ENCODE assay signal across 8 mouse cellular contexts in the genomic region with DNA sequence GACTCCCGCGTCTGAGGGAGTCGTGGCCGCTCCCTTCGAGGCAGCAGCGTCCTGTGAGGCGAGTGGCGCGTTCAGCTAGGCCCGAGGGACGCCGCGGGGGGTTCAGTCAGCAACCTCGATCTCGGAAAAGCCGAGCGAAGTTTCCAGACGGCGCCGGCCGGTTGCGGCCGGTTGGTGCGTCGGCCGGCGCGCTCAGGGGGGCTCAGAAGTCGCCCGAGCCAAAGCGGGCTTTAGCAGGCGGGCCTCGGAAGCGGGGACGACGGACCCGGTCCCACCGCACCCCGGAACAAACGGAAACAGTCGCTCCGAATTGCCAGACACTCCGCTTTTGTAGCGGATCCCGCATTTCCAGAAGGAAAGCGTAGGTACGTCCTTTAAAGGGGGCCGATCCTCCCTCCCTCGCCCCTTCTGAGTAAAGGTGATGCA. TPM values are rescaled to one million over a fixed set of nuclear protein-coding genes. Genes with fewer than 3 reads are reported as not detected.
DNase-seq lines count a peak whose midpoint lies in the region; ATAC-seq and TF ChIP-seq lines count a peak whose summit lies in the region.

No protein-coding gene starts in this region.

- peaks cover 4% of the 10 kb centered on the region; the same call in 1 of the 2 replicates for H3K9me3 ChIP-seq in heart, embryonic 12.5 days (replicated peaks)
- peaks cover 3% of the 10 kb centered on the region; the same call in 1 of the 2 replicates for H3K9me3 ChIP-seq in liver, embryonic 11.5 days (ENCODE audit: control insufficient read depth, low read length)

- peak overlapping the region; percentile 86 for H3K9ac ChIP-seq in heart, embryonic 12.5 days
- peak overlapping the region; percentile 64 for H3K9ac ChIP-seq in liver, embryonic 11.5 days (ENCODE audit: low read depth, low read length)

- DNase-seq in retina, embryonic 14.5 days (ENCODE audit: low spot score), result peak; percentile 65
- DNase-seq in retina, postnatal 1 day, result no peak
- DNase-seq in liver, embryonic 11.5 days (ENCODE audit: low spot score), result no peak
- peak; percentile 34 for DNase-seq in retina, postnatal 7 days (ENCODE audit: low read depth, low spot score)
- DNase-seq in natural killer cell, adult 2 months (ENCODE audit: low spot score in 2 of 2), result no peak
- DNase-seq in MN1 (ENCODE audit: low spot score), result no peak

- no peak for TF ChIP-seq POLR2A in cortical plate, adult 2 months (IDR thresholded peaks at IDR 0.05; ENCODE audit: extremely low read depth, insufficient read depth, low read length)

- H3K4me1 ChIP-seq in cortical plate, adult 2 months (ENCODE audit: control insufficient read depth, insufficient read depth, low read length), result no peaks in the 10 kb centered on the region
- peaks cover 13% of the 10 kb centered on the region for H3K4me1 ChIP-seq in heart, embryonic 12.5 days (replicated peaks)
- no peaks in the 10 kb centered on the region for H3K4me1 ChIP-seq in liver, embryonic 11.5 days (replicated peaks; ENCODE audit: control insufficient read depth, insufficient read depth, low read length)

- no peak for TF ChIP-seq CTCF in cortical plate, adult 2 months (IDR thresholded peaks at IDR 0.05; ENCODE audit: extremely low read depth, insufficient read depth, low read length)

- peak overlapping the region; percentile 75 for H3K4me2 ChIP-seq in heart, embryonic 12.5 days
- H3K4me2 ChIP-seq in liver, embryonic 11.5 days, result peak overlapping the region; percentile 72

- WGBS in heart, embryonic 12.5 days, result 9% methylated on average over 49 of the region's 49 CpGs
- 12% methylated on average over 49 of the region's 49 CpGs for WGBS in liver, embryonic 11.5 days

- no peaks in the 10 kb centered on the region for H3K27me3 ChIP-seq in heart, embryonic 12.5 days (replicated peaks)
- H3K27me3 ChIP-seq in liver, embryonic 11.5 days (replicated peaks; ENCODE audit: control insufficient read depth, insufficient read depth, low read length), result peaks cover 42% of the 10 kb centered on the region

- H3K36me3 ChIP-seq in heart, embryonic 12.5 days, result 0 out of 2 replicates have a peak, but pooled peaks cover 2% of the 10 kb centered on the region
- H3K36me3 ChIP-seq in liver, embryonic 11.5 days (ENCODE audit: control insufficient read depth, insufficient read depth, low read length), result no peaks in the 10 kb centered on the region

- H3K4me3 ChIP-seq in cortical plate, adult 2 months (ENCODE audit: insufficient read depth, low read length), result peak overlapping the region; percentile 41
- H3K4me3 ChIP-seq in heart, embryonic 12.5 days, result peak overlapping the region; percentile 75
- H3K4me3 ChIP-seq in liver, embryonic 11.5 days (ENCODE audit: low read depth, low read length), result peak overlapping the region; percentile 75

- peak; percentile 9; the same call in 1 of the 2 replicates for ATAC-seq in heart, embryonic 12.5 days (ENCODE audit: insufficient number of reproducible peaks, low FRiP score)
- no peak for ATAC-seq in liver, embryonic 11.5 days (replicated peaks; ENCODE audit: low FRiP score)

- H3K27ac ChIP-seq in cortical plate, adult 2 months (ENCODE audit: insufficient read depth, low read length), result 0 out of 2 replicates have a peak overlapping the region, but pooled peaks have one; percentile 70
- H3K27ac ChIP-seq in heart, embryonic 12.5 days (ENCODE audit: poor library complexity, severe bottlenecking), result no peak overlapping the region
- no peak overlapping the region for H3K27ac ChIP-seq in liver, embryonic 11.5 days (ENCODE audit: low read depth, low read length)

RNA-seq across cellular contexts. Expression of gene Parp12, which starts 0.3 kb away (rescaled TPM):
- 17.1 and 19.3 TPM in 2 replicates for polyA plus RNA-seq in cortical plate, adult 2 months (2012; rRNA removed)
- 10.3 and 10.6 TPM in 2 replicates for polyA plus RNA-seq in heart, embryonic 12.5 days (2016; fragmentation: Nextera tagmentation; extraction: Ambion mirVana)
- polyA plus RNA-seq in liver, embryonic 11.5 days (2014; fragmentation: Nextera tagmentation; extraction: Ambion mirVana), result 3.4 and 3.8 TPM in 2 replicates

Comparison
In these comparisons a context has a peak if more than half of its experiments do, and no peak if none do; other contexts are left out.
1. DNase-seq: peak in retina, embryonic 14.5 days (single experiment) and retina, postnatal 7 days (single experiment); none in retina, postnatal 1 day (single experiment), liver, embryonic 11.5 days (single experiment), natural killer cell, adult 2 months (0 of 2) and MN1 (single experiment).
2. Peak in every context shown above with its lines, with median percentiles within 50 percentile points of each other: H3K4me3 ChIP-seq.